Mouse (Mus musculus): ENCODE results near the gene Cdhr4. TPM values are rescaled to one million over a fixed set of nuclear protein-coding genes. Genes with fewer than 3 reads are reported as not detected.
A peak's percentile ranks its signal among the peaks of the same experiment; 100 is the strongest.

Cdhr4 gene
- polyA plus RNA-seq, 1 experiment = 4.2 TPM

DNA sequence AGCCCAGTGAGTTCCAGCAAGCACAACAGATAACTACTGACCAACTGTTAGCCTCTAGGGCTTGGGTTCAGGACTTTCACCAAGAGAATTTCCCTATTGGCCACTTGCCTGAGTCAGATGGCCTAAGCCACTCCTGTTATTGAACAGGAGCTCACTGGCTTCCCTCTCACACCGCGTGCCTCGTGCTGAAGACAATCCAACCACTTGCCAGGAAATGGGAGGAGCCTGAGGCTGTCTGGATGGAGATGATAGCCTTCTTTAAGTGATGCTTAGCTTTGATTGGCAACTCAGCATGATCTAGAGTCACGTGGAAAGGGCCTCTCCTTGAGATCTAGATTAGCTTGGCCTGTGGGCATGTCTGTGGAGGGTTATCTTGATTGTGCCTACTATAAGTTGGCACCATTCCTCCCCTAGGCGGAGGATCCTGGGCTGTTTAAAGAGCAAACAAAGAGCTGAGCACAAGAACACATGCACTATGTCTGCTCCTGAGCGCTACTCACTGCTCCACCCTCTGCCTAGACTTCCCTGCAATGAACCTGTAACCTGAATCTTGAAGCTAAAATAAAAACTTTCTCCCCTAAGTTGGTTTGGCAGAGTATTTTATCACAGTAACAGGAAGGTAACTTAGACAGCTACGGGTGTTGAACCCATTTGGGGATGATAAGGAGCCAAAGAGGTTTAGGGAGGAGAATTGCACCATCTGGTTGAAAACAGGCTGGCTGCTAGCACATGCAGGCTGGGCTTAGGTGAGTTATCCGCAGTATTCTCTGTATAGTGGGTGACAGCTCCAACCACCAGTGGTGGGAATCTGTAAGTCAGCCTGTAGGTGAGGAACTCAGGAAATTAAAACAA lies 20.4 kb upstream of the Cdhr4 start:
- Histone ChIP-seq H3K27ac (ENCODE audit: insufficient read depth, low read length) (no peak overlapping the region), H3K4me3 (ENCODE audit: insufficient read depth, low read length) (no peak overlapping the region), H3K4me1 (ENCODE audit: control insufficient read depth, insufficient read depth, low read length) (no peaks in the 10 kb centered on the region)
- no peak for TF ChIP-seq POLR2A (IDR thresholded peaks at IDR 0.05; ENCODE audit: extremely low read depth, insufficient read depth, low read length)
- no peak for TF ChIP-seq CTCF (IDR thresholded peaks at IDR 0.05; ENCODE audit: extremely low read depth, insufficient read depth, low read length)

DNA sequence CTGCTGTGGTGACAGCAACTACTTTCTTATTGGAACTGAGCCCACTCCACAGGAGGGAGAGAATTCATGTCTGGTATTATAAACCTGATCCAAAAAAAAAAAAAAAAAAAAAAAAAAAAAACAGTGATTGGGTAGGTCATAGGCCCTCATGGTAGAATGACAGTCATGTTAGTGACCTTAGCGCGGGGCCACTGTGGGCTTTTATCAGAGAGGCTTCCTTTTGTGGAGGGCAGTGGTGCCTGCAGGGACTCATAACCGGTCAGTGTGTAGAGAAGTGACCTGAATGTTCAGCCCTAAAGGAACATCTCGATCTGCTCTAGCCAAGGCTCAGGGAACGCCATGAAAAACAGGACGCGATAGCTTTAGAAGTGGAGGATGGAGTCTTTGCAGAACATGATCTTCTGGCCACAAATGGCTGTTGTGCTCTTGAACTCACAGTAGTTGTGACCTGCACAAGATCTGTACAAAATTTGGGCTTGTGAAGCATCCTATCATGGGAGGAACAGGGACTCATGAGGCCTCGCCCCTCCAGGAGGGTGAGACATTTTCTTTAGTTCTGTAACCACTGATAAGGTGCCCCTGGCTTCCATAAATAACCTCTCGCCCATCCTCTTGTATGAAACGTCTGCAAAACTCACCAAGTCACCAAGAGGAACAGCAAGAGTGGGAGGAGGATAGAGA lies 17.7 kb upstream of the Cdhr4 start:
- TF ChIP-seq POLR2A (IDR thresholded peaks at IDR 0.05; ENCODE audit: extremely low read depth, insufficient read depth, low read length) (no peak), CTCF (IDR thresholded peaks at IDR 0.05; ENCODE audit: extremely low read depth, insufficient read depth, low read length) (no peak)

DNA sequence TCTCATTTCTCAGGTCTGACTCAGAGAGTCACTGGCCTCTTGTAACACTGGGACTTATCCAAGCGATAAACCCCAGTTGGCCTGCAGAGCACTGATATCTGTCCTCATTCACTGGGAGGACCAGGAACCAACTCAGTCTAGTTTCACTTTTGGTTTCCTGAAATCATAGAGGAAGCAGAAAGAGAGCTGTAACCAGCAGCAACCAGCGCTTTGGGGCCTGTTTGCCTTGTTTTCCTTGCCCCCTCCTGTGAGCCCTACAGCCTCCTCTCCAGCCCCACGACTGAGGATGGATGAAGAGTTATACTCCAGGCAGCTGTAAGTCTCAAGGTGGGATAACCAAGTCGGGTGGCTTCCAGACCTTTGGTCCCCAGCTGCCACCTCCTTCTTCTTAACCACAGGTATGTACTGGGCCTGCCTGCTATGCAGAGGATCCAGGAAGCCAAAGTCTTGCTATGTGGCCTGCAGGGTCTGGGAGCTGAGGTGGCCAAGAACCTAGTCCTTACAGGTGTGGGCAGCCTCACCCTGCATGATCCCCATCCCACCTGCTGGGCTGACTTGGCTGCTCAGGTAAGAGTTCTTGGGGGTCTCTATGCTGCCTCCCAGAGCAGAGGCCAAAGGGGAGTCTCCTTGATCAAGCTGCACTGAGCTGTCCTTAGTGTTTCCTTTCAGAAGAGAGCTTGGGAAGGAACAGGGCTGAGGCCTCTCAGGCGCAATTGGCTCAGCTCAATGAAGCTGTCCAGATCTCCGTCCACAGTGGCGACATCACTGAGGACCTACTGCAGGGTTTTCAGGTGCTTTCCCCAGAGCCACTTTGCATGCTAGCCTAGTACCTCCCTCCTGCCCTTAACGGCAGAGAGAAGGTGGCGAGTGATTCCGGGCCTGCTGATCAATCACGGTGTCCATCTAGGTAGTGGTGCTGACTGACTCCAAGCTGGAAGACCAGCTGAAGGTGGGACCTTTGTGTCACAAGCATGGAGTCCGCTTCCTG lies 16.6 kb upstream of the Cdhr4 start, which contains the start of gene Uba7:
Gene Uba7, plus strand, starts transcription at position 107 of the 988 bp plus-strand sequence.
- Histone ChIP-seq H3K27ac (ENCODE audit: insufficient read depth, low read length) (no peak within 1 kb of the TSS; the same call in 1 of the 2 replicates), H3K4me3 (ENCODE audit: insufficient read depth, low read length) (no peak within 1 kb of the TSS; the same call in 1 of the 2 replicates), H3K4me1 (ENCODE audit: control insufficient read depth, insufficient read depth, low read length) (no peaks in the 10 kb centered on the region)
- TF ChIP-seq POLR2A (IDR thresholded peaks at IDR 0.05; ENCODE audit: extremely low read depth, insufficient read depth, low read length) (no peak), CTCF (IDR thresholded peaks at IDR 0.05; ENCODE audit: extremely low read depth, insufficient read depth, low read length) (no peak)

More for the DNA sequence above, 17.7 kb upstream of the Cdhr4 start:
- no peak overlapping the region for H3K4me3 ChIP-seq (ENCODE audit: insufficient read depth, low read length)
- H3K4me1 ChIP-seq (ENCODE audit: control insufficient read depth, insufficient read depth, low read length) = no peaks in the 10 kb centered on the region
- H3K27ac ChIP-seq (ENCODE audit: insufficient read depth, low read length) = no peak overlapping the region

DNA sequence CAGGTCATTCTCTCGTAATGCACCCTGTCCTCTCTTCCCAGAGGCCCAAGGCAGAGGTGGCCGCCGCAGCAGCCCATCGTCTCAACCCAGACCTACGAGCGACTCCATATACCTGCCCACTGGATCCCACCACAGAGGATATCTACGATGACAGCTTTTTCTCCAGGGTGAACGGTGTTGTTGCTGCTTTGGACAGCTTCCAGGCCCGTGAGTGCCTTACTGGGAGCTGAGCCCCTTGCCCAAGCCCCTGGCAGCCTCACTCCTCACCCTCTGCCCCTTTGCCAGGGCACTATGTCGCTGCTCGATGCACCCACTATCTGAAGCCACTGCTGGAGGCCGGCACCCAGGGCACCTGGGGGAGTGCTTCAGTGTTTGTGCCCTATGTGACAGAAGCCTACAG lies 13.5 kb upstream of the Cdhr4 start:
- Histone ChIP-seq H3K4me1 (ENCODE audit: control insufficient read depth, insufficient read depth, low read length) (peaks cover 8% of the 10 kb centered on the region), H3K4me3 (ENCODE audit: insufficient read depth, low read length) (no peak overlapping the region), H3K27ac (ENCODE audit: insufficient read depth, low read length) (no peak overlapping the region)
- no peak for TF ChIP-seq POLR2A (IDR thresholded peaks at IDR 0.05; ENCODE audit: extremely low read depth, insufficient read depth, low read length)
- TF ChIP-seq CTCF (IDR thresholded peaks at IDR 0.05; ENCODE audit: extremely low read depth, insufficient read depth, low read length) = no peak

DNA sequence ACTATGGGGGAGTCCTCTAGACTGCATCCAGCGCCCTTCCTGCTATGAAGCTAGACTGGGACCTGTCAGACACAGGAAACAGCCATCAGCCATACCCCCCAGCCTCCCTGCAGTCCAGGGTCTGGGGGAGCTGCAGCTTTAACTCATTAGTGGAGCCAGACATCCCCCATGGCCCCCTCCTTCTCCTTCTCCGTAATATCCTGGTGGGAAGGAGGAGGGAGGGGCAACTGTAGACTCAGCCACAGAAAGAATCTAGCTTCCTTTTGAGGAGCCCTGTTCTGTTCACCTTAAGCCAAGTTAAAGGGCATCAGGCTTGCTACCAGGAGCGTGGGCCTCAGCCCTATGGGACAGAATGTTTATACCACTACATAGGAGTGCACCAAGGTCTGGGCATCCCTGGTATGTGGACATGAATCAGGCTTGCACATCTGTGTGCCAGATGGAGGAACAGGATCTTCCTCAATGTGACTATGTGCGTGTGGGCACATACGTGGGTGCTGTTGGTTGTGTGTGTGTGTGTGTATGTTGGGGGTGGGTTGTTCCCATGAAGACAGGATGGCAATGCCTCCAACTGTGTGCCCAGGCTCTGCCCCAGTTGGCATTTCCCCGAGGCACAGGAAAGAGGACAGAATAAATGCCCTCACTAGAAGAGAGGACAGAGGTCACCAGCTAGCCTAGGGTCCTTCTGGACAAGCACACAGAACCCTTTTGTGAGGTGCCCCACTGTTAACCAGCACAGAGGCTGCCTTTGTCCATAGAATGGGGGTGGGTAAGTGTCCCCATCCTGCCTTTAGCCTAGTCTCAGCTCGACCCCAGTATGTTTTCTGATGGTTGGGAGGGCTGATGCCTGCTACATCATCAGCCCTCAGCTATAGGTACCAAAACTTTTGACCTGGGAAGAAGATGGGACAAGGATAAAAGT lies 10.4 kb upstream of the Cdhr4 start:
- Histone ChIP-seq H3K27ac (ENCODE audit: insufficient read depth, low read length) (peak overlapping the region; percentile 93), H3K4me3 (ENCODE audit: insufficient read depth, low read length) (no peak overlapping the region), H3K4me1 (ENCODE audit: control insufficient read depth, insufficient read depth, low read length) (peaks cover 8% of the 10 kb centered on the region)
- TF ChIP-seq CTCF (IDR thresholded peaks at IDR 0.05; ENCODE audit: extremely low read depth, insufficient read depth, low read length) (no peak), POLR2A (IDR thresholded peaks at IDR 0.05; ENCODE audit: extremely low read depth, insufficient read depth, low read length) (no peak)

DNA sequence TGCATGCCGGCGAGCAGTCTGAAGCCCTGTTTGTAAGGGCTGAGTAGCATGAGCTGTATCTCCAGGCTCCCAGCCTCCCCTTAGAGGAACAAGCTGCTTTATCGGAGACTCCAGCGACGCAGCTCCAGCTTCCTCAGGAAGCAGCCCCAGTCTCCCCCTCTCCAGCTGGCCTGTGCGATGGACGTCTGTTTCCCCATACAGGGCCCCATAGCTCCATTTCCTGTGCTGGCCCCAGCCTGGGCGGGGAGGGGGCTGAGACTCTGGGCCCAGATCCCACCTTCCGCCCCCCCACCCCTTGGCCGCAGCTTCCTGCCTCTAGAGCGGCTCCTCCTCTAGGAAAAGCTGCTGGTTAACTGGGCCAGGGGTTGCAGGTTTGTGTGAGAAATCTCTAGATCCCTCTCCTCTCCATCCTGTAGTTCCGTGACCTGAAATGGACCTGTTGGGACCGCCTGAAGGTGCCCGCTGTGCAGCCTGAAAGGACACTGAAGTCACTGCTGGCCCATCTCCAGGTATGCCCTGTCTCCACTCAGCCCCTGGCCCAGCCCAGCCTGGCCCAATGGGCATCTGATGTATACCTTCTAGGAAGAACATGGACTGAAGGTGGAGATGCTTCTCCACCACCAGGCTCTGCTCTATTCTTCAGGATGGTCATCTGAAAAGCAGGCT lies 9.5 kb upstream of the Cdhr4 start, which contains the start of gene Gm20661:
Gene Gm20661, plus strand, starts transcription at position 378 of the 666 bp plus-strand sequence.
- Histone ChIP-seq H3K27ac (ENCODE audit: insufficient read depth, low read length) (peak within 1 kb of the TSS; percentile 97), H3K4me1 (ENCODE audit: control insufficient read depth, insufficient read depth, low read length) (peaks cover 8% of the 10 kb centered on the region), H3K4me3 (ENCODE audit: insufficient read depth, low read length) (0 out of 2 replicates have a peak within 1 kb of the TSS, but pooled peaks have one; percentile 16)
- TF ChIP-seq CTCF (IDR thresholded peaks at IDR 0.05; ENCODE audit: extremely low read depth, insufficient read depth, low read length) = no peak

DNA sequence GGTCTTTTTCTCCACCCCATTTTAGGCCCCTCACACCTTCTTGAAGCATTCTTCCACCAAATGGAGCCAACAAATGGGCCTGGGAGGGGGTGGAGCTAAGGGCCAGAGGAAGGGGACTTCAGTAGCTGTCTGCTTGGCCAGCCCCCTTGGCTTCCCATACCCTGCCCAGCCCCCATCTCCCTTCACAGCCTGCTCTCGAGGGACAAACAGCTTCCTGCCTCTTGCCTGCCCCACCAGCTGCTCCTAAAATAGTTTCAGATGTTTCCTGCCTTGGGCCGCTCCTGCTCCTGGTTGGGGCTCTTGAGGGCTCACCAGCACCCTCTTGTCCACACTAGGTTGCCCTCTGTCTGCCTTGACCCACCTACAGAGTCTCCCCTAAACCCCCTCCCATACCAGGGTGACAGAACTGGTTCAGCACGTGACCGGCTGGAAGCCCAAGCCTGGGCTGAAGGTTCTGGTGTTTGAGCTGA lies 8.8 kb upstream of the Cdhr4 start:
- Histone ChIP-seq H3K4me3 (ENCODE audit: insufficient read depth, low read length) (0 out of 2 replicates have a peak overlapping the region, but pooled peaks have one; percentile 16), H3K4me1 (ENCODE audit: control insufficient read depth, insufficient read depth, low read length) (peaks cover 8% of the 10 kb centered on the region), H3K27ac (ENCODE audit: insufficient read depth, low read length) (peak overlapping the region; percentile 97)
- TF ChIP-seq CTCF (IDR thresholded peaks at IDR 0.05; ENCODE audit: extremely low read depth, insufficient read depth, low read length) = no peak
- no peak for TF ChIP-seq POLR2A (IDR thresholded peaks at IDR 0.05; ENCODE audit: extremely low read depth, insufficient read depth, low read length)
